Mouse (Mus musculus) liver, postnatal 0 days (tissue): ENCODE results near the gene Cyp46a1. TPM values are rescaled to one million over a fixed set of nuclear protein-coding genes. Genes with fewer than 3 reads are reported as not detected.

ENCODE experiments used
- ATAC-seq: fragments of 200-750 bp; cut with Nextera tagmentation; 2 replicates; pipeline ENCODE4 v1.8.0; 2017; ENCODE audit warnings: mild to moderate bottlenecking, moderate library complexity
- DNase-seq: peaks from one replicate; pipeline ENCODE4 v3.0.0-alpha.2; 2016
- H3K27ac ChIP-seq: fragments of 300-500 bp; sonication (generic); 2 replicates; pipeline ENCODE4 v1.5.1; 2014; ENCODE audit warnings: antibody characterized with exemption, moderate library complexity, mild to moderate bottlenecking, low read depth
- H3K27me3 ChIP-seq: fragments of 300-500 bp; sonication (generic); 2 replicates; pipeline ENCODE4 v1.6.1; 2014; ENCODE audit warnings: low read length, control low read depth, mixed read lengths; ENCODE audit not compliant: insufficient read depth
- H3K36me3 ChIP-seq: fragments of 300-500 bp; sonication (generic); replicated peaks from 2 replicates; pipeline ENCODE4 v1.6.1; 2014; ENCODE audit warnings: mild to moderate bottlenecking, control low read depth, low read length, moderate library complexity, mixed read lengths; ENCODE audit not compliant: insufficient read depth
- H3K4me1 ChIP-seq: fragments of 300-500 bp; sonication (generic); 2 replicates; pipeline ENCODE4 v1.6.1; 2014; ENCODE audit warnings: antibody characterized with exemption, mild to moderate bottlenecking, control low read depth; ENCODE audit not compliant: insufficient read depth
- H3K4me2 ChIP-seq: fragments of 300-500 bp; sonication (generic); 2 replicates; pipeline ENCODE4 v1.6.1; 2014; ENCODE audit warnings: low read depth, mild to moderate bottlenecking, low read length, moderate library complexity, mixed read lengths
- H3K4me3 ChIP-seq: fragments of 300-500 bp; sonication (generic); 2 replicates; pipeline ENCODE4 v1.5.1; 2014; ENCODE audit warnings: low read depth, low read length
- H3K9ac ChIP-seq: fragments of 300-500 bp; sonication (generic); replicated peaks from 2 replicates; pipeline ENCODE4 v1.6.1; 2014; ENCODE audit warnings: mild to moderate bottlenecking, moderate library complexity
- H3K9me3 ChIP-seq: fragments of 300-500 bp; sonication (generic); 2 replicates; pipeline ENCODE4 v1.6.1; 2016; ENCODE audit warnings: mild to moderate bottlenecking, control low read depth, low read length, mixed read lengths
- CTCF ChIP-seq: sonication (generic); IDR thresholded peaks from 2 replicates; pipeline ENCODE4 v1.5.1; 2016; ENCODE audit warnings: antibody characterized with exemption, low read depth
- EP300 ChIP-seq: IDR thresholded peaks from 2 replicates; pipeline ENCODE4 v1.6.1; 2016; ENCODE audit warnings: antibody characterized with exemption, low read depth, mild to moderate bottlenecking
- WGBS: fragments of 180-500 bp; shearing (Covaris S2); extraction: QIAGEN DNeasy Blood & Tissue Kit; methylation state at CpG from one replicate; pipeline ENCODE4 v1.1.7; 2014; ENCODE audit not compliant: insufficient replicate concordance; 5-methylcytosine and 5-hydroxymethylcytosine counted together
- polyA plus RNA-seq: library from polyadenylated mRNA; unstranded; fragments of >200 nt; fragmentation: Nextera tagmentation; extraction: Ambion mirVana; gene quantifications from 2 replicates; pipeline ENCODE4 v1.2.1, GENCODE M21; 2015

The Cyp46a1 gene
- polyA plus RNA-seq, 1 experiment from 2014 or later: 0.23 TPM

DNA sequence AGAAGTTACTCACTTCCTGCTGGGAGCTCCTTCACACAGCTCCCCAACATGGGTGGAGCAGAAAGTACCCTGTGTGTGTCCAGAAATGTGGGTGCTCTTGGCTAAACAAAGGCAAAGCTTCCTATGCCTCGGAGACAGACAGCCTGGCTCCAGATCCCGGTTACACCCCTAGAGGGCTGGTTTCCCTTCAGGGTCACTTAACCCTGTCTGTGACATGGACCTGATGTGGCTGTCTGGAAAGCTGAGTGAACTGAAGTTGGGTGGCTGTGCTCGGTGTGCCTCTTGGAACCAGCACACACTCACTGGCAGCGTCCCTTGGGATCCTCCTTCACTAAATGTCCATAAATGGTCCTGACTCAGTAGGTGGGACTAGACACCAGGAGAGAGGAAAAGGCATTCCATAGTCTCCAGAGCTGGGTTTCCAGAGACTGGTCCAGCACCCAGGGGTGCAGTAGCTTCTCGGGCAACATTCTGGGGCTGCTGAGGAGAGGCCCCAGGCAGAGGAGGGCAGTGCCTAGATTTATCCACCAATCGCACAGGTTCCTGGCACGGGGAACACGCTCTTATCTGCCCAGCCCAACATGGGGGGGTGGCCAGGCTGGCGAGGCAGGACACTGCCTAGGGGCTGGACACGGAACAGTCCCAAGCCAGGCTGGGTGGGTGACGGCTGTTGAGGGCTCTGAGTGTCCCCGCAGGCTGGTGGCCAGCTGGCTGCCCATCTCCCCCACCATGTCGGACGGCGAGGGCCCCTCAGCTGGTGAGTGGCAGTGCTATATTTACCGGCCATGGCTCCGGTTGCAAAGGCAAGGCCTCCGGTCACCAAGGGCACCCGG, 36.6 kb downstream of the Cyp46a1 start, which contains the start of gene Eml1:
Eml1 (plus strand) TSS at position 362 of the 833 bp plus-strand sequence.
- DNase-seq: no peak
- 54% methylated on average over 19 of the region's 19 CpGs for WGBS

DNA sequence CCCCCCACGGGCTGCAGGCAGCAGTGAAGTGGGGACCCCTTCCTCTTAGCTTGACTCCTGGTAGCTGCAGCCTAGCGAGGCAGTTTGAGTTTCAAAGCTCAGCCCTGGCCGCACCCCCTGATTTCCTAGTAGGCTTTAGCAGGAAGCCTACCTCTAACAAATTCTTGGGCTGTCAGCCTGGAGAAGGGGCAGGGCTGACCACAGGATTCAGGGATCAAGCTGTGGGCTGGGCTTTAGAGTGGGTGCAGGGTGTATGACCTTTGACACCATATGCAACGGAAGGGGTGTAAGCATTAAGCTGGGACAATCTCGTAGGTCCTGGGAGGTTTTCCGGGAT, 37.2 kb downstream of the Cyp46a1 start:
- H3K27ac ChIP-seq: no peak overlapping the region
- DNase-seq: no peak
- H3K36me3 ChIP-seq: no peaks in the 10 kb centered on the region
- ATAC-seq: no peak
- H3K9ac ChIP-seq: no peak overlapping the region
- no peaks in the 10 kb centered on the region for H3K9me3 ChIP-seq
- H3K4me1 ChIP-seq: no peaks in the 10 kb centered on the region
- H3K4me2 ChIP-seq: 0 out of 2 replicates have a peak overlapping the region, but pooled peaks have one; percentile 13
- no peaks in the 10 kb centered on the region for H3K27me3 ChIP-seq
- TF ChIP-seq EP300: no peak
- TF ChIP-seq CTCF: no peak
- no peak overlapping the region for H3K4me3 ChIP-seq
- 50% methylated on average over 6 of the region's 6 CpGs for WGBS

More for the DNA sequence above, 36.6 kb downstream of the Cyp46a1 start, which contains the start of gene Eml1:
- Histone ChIP-seq H3K36me3 (no peaks in the 10 kb centered on the region), H3K9ac (no peak within 1 kb of the TSS), H3K27me3 (no peaks in the 10 kb centered on the region), H3K27ac (peak within 1 kb of the TSS; percentile 44; the same call in 1 of the 2 replicates), H3K9me3 (no peaks in the 10 kb centered on the region), H3K4me1 (no peaks in the 10 kb centered on the region), H3K4me3 (no peak within 1 kb of the TSS), H3K4me2 (0 out of 2 replicates have a peak within 1 kb of the TSS, but pooled peaks have one; percentile 13)
- ATAC-seq: peak; percentile 43; the same call in 1 of the 2 replicates
- TF ChIP-seq CTCF: peak; percentile 14; the same call in 1 of the 2 replicates
- TF ChIP-seq EP300: 0 out of 2 replicates have a peak, but pooled peaks have one; percentile 20

DNA sequence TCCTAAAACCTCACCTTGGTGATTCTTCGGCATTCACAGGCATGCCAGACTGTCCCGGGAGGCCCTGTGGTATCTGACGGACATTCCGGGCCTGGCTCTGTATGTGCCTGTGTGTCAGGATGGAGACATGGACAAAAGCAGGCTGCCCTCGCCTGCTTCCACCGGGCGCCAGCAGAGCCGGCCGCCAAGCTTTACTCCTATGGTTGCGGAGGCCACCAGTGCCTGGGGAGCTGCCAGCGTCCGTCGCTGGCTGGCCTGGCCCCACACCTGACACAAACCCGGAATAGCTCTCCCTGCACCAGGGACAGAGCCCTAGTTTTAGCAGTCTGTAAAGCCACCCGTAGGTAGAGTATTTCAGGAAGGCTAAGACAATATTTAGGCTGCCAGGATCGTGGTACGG, 38.1 kb downstream of the Cyp46a1 start:
- DNase-seq (no peak), ATAC-seq (no peak)
- Histone ChIP-seq H3K36me3 (no peaks in the 10 kb centered on the region), H3K4me3 (no peak overlapping the region), H3K27me3 (no peaks in the 10 kb centered on the region), H3K9me3 (no peaks in the 10 kb centered on the region), H3K4me1 (no peaks in the 10 kb centered on the region), H3K4me2 (no peak overlapping the region), H3K9ac (no peak overlapping the region), H3K27ac (no peak overlapping the region)
- TF ChIP-seq EP300: no peak
- no peak for TF ChIP-seq CTCF
- WGBS: 78% methylated on average over 17 of the region's 17 CpGs

DNA sequence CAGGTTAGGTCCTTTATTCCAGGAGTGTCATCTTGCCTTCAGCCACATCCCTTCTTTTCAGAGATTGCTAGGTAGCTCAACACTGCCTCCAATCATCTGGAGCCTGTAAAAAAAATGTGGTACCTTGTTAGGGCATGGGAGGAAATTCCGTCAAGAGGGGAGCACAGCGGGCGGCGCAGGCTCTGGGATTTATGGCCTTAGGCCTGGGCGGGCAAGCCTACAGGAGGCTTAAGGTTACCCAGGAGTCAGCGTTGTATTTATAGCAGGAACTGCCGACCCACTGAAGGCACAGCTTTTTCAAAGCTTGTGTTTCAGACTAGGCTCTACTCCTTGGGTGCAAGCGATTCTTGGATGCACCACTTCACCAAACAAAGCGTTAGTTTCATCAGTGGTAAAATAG, 39.4 kb downstream of the Cyp46a1 start:
- no peaks in the 10 kb centered on the region for H3K4me1 ChIP-seq
- H3K4me2 ChIP-seq: no peak overlapping the region
- 69% methylated on average over 9 of the region's 9 CpGs for WGBS
- H3K27ac ChIP-seq: no peak overlapping the region
- ATAC-seq (no peak), DNase-seq (no peak)
- no peak overlapping the region for H3K4me3 ChIP-seq
- H3K36me3 ChIP-seq: no peaks in the 10 kb centered on the region
- no peaks in the 10 kb centered on the region for H3K27me3 ChIP-seq
- TF ChIP-seq CTCF (no peak), EP300 (no peak)
- H3K9me3 ChIP-seq: no peaks in the 10 kb centered on the region
- no peak overlapping the region for H3K9ac ChIP-seq

DNA sequence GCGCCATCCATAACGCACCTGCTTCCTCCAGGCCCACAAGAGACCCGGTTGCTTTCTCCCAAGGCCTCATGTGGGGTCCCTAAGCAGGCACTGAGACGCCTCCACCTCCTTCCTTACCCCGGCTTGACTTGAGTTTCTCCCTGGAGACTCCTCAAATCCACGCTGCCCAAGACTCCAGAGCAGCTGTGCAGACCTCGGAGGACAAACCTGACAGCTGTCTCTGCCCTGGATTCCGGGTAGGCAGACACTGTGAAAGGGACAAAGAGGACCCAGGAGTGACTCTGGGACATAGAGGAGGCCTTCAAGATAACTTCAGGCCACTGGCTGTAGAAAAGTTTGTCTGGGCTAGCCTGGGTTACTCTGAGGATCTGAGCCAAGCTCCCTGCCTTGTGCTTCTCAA, 40.5 kb downstream of the Cyp46a1 start:
- Histone ChIP-seq H3K4me2 (no peak overlapping the region), H3K4me1 (no peaks in the 10 kb centered on the region)
- no peak for ATAC-seq

DNA sequence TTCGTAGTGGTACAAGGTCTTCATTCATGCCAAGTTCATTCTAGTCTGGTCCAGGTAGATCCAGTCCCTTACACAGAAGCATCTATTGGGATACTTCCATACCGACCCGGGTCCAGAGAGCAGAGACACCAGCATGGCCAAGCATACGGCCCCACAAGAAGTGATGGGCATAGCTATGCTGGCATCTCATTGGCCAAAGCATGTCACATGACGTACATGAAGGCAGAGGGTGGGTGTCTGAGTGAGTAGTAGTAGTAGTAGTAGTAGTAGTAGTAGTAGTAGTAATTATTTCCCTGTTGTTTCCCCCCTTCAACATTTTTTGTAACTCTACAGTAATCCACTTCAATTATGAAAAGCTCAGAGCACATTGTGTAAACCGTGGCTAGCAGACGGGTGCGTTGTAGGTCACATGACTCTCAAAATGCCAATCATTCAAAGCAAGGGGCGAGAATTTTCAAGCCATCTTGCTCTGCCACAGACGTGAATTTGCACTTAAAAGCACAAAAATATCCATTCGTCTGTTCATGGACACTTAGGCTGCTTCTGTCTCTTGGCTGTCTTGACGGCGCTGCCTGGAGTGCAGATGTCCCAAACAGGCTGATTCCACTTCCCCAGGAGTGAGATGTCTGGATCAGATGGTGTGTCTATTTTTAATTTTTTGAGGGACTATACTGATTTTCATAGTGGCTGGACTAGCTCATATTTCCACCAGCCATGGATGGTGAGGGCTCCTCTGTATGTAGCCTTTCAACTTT, 44.4 kb downstream of the Cyp46a1 start:
- WGBS: 80% methylated on average over 13 of the region's 13 CpGs
- no peak for TF ChIP-seq EP300

More for the DNA sequence above, 40.5 kb downstream of the Cyp46a1 start:
- Histone ChIP-seq H3K27ac (no peak overlapping the region), H3K27me3 (no peaks in the 10 kb centered on the region), H3K9me3 (no peaks in the 10 kb centered on the region), H3K36me3 (no peaks in the 10 kb centered on the region), H3K9ac (no peak overlapping the region), H3K4me3 (no peak overlapping the region)
- DNase-seq: no peak
- TF ChIP-seq EP300 (no peak), CTCF (no peak)
- 70% methylated on average over 8 of the region's 8 CpGs for WGBS

More for the DNA sequence above, 44.4 kb downstream of the Cyp46a1 start:
- Histone ChIP-seq H3K27ac (no peak overlapping the region), H3K9me3 (no peaks in the 10 kb centered on the region), H3K9ac (no peak overlapping the region), H3K4me2 (no peak overlapping the region), H3K36me3 (no peaks in the 10 kb centered on the region), H3K27me3 (no peaks in the 10 kb centered on the region), H3K4me1 (no peaks in the 10 kb centered on the region), H3K4me3 (no peak overlapping the region)
- ATAC-seq (no peak), DNase-seq (no peak)
